Mouse (Mus musculus) forebrain, postnatal 0 days (tissue): ENCODE data around the gene Cdk8. TPM values are rescaled to one million over a fixed set of nuclear protein-coding genes. Genes with fewer than 3 reads are reported as not detected.

Experiments
- ATAC-seq: fragments of 200-750 bp; cut with Nextera tagmentation; 2 replicates; pipeline ENCODE4 v1.8.0; 2017; ENCODE audit warnings: mild to moderate bottlenecking, moderate library complexity
- DNase-seq: peaks from one replicate; pipeline ENCODE4 v3.0.0-alpha.2; 2015
- H3K27ac ChIP-seq: fragments of 300-500 bp; sonication (generic); 2 replicates; pipeline ENCODE4 v1.5.1; 2014; ENCODE audit warnings: low read depth, mild to moderate bottlenecking, antibody characterized with exemption, low read length, moderate library complexity, mixed read lengths
- H3K27me3 ChIP-seq: fragments of 300-500 bp; sonication (generic); 2 replicates; pipeline ENCODE4 v1.6.1; 2014; ENCODE audit warnings: mild to moderate bottlenecking, low read length, mixed read lengths; ENCODE audit not compliant: insufficient read depth
- H3K36me3 ChIP-seq: fragments of 300-500 bp; sonication (generic); 2 replicates; pipeline ENCODE4 v1.6.1; 2014; ENCODE audit warnings: mild to moderate bottlenecking, moderate library complexity; ENCODE audit not compliant: insufficient read depth
- H3K4me1 ChIP-seq: fragments of 300-500 bp; sonication (generic); 2 replicates; pipeline ENCODE4 v1.6.1; 2014; ENCODE audit warnings: antibody characterized with exemption; ENCODE audit not compliant: insufficient read depth
- H3K4me2 ChIP-seq: fragments of 300-500 bp; sonication (generic); 2 replicates; pipeline ENCODE4 v1.6.1; 2014; ENCODE audit warnings: low read depth, mild to moderate bottlenecking, moderate library complexity
- H3K4me3 ChIP-seq: fragments of 300-500 bp; sonication (generic); 2 replicates; pipeline ENCODE4 v1.5.1; 2014; ENCODE audit warnings: low read depth, low read length, mixed read lengths
- H3K9ac ChIP-seq: fragments of 300-500 bp; sonication (generic); 2 replicates; pipeline ENCODE4 v1.6.1; 2014; ENCODE audit warnings: mild to moderate bottlenecking
- H3K9me3 ChIP-seq: fragments of 300-500 bp; sonication (generic); 2 replicates; pipeline ENCODE4 v1.6.1; 2016; ENCODE audit warnings: low read length
- CTCF ChIP-seq: sonication (generic); IDR thresholded peaks from 2 replicates; pipeline ENCODE4 v1.5.1; 2016; ENCODE audit warnings: antibody characterized with exemption, control low read depth, low read depth
- WGBS: fragments of 180-500 bp; shearing (Covaris S2); extraction: QIAGEN DNeasy Blood & Tissue Kit; methylation state at CpG from one replicate; pipeline ENCODE4 v1.1.7; 2014; 5-methylcytosine and 5-hydroxymethylcytosine counted together
- polyA plus RNA-seq: library from polyadenylated mRNA; unstranded; fragments of >200 nt; fragmentation: Nextera tagmentation; extraction: Ambion mirVana; gene quantifications from 2 replicates; pipeline ENCODE4 v1.2.1, GENCODE M21; 2015
- total RNA-seq: library from RNA; depleted of rRNA; stranded (reverse); fragments of >200 nt; gene quantifications from 2 replicates; pipeline ENCODE4 v1.2.3, GENCODE M21; 2014

Gene Cdk8
- total and polyA plus RNA-seq, 2 experiments from 2014 or later: 13.1 to 48.8 TPM

DNA sequence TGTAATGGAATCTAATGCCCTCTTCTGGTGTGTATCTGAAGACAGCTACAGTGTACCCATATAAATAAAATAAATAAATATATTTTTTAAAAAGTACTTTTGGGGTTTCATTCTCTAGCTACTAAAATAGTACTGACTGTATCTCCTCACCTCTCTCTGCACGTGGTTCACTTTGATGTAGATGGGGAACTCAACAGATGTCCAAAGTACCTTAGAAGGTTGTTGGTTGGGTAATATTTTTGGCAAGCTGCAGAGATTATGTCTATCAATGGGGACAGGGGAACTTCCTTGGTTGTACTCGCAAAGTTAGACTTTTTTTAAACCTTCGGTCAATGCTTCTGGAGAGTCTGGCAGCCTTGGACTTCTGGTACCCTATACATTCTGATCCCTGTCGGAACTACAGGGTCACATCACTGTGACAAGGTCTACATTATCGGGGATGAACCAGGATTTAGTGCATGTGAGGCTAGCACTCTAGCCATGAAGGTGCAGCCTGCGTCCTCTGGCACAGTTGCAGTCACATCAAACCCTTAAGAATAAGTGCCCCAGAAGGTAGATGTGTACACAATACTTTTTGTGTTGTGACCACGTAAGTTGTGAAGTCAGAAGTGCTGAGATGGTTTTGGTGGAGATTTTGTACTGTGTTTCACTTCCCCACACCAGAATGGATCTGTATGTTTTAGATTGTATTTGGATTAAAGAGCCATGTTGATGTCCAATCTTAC lies 14.8 kb downstream of the Cdk8 start:
- no peak overlapping the region for H3K4me2 ChIP-seq

DNA sequence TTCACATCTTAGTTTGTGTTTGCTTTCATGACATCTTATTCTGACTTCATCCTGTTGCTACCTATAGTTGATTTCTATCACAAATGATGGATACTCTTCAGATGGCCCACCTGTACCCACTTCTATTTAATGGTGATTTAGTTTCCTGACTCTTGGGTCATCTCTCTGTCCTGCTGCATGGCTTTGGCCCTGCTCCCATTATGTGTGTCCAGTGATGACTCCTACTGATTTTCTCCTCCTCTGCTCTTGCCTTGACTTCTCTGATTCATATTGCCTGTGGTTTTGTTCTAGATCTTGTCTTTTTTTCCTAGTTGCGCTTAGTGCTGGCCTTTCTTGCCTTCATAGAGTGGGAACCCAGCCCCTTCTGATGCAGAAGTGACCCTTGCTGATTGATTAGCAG lies 15.4 kb downstream of the Cdk8 start:
- DNase-seq (no peak), ATAC-seq (no peak)
- Histone ChIP-seq H3K4me1 (no peaks in the 10 kb centered on the region), H3K27ac (no peak overlapping the region), H3K9me3 (no peaks in the 10 kb centered on the region), H3K4me3 (no peak overlapping the region), H3K4me2 (no peak overlapping the region), H3K36me3 (no peaks in the 10 kb centered on the region), H3K9ac (no peak overlapping the region), H3K27me3 (no peaks in the 10 kb centered on the region)
- 100% methylated on average over 1 of the region's 1 CpGs for WGBS
- no peak for TF ChIP-seq CTCF

More for the DNA sequence above, 14.8 kb downstream of the Cdk8 start:
- no peak for DNase-seq
- Histone ChIP-seq H3K27ac (no peak overlapping the region), H3K4me3 (no peak overlapping the region), H3K9ac (no peak overlapping the region), H3K36me3 (no peaks in the 10 kb centered on the region), H3K27me3 (no peaks in the 10 kb centered on the region), H3K4me1 (no peaks in the 10 kb centered on the region), H3K9me3 (no peaks in the 10 kb centered on the region)
- ATAC-seq: no peak
- WGBS: 96% methylated on average over 7 of the region's 7 CpGs
- TF ChIP-seq CTCF: no peak

DNA sequence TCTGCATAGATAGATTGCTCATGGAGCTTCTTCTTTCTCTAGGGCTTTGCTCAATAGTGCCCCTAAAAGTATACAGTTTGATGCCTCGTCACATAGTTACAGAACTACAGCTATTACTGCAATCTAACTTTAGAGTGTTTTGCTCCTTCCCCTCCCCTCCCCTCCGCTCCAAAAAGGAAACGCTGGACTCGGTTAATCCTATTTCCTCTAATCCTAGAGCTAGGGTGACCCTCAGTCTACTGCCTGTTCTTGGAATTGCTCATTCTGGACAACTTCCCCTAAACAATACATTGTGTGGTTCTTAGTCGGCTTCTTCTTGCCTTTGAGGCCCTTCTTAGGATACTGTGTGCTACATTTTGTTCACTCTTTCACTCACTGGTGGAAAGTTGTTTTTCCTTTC lies 16.7 kb downstream of the Cdk8 start:
- DNase-seq (no peak), ATAC-seq (no peak)
- Histone ChIP-seq H3K9ac (no peak overlapping the region), H3K36me3 (no peaks in the 10 kb centered on the region), H3K4me1 (no peaks in the 10 kb centered on the region), H3K4me3 (no peak overlapping the region), H3K27ac (no peak overlapping the region), H3K9me3 (no peaks in the 10 kb centered on the region), H3K27me3 (no peaks in the 10 kb centered on the region), H3K4me2 (no peak overlapping the region)
- 42% methylated on average over 5 of the region's 5 CpGs for WGBS
- no peak for TF ChIP-seq CTCF

DNA sequence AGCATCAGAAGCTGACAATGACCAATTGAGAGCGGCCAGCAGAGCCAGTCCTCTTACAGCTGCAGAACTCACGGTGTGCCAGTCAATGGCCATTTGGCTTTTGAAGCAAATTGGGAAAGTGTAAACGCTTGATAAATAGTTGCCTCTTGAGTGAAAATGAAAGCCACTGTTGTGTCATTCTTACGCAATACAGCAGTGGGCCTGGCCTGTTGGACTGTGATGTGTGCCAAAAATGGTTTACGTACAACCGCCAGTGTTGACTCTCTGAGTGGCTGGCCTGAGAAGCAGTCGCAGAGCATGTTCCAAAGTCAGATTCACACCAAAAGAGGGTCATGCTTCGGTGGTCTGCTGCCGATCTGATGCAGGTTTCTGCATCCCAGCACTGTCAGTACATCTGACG lies 17.7 kb downstream of the Cdk8 start:
- ATAC-seq: no peak
- H3K36me3 ChIP-seq: no peaks in the 10 kb centered on the region
- WGBS: 82% methylated on average over 10 of the region's 10 CpGs
- H3K4me2 ChIP-seq: no peak overlapping the region
- H3K27ac ChIP-seq: no peak overlapping the region
- H3K4me1 ChIP-seq: no peaks in the 10 kb centered on the region
- H3K9ac ChIP-seq: no peak overlapping the region
- H3K9me3 ChIP-seq: no peaks in the 10 kb centered on the region
- TF ChIP-seq CTCF: no peak
- no peaks in the 10 kb centered on the region for H3K27me3 ChIP-seq
- no peak overlapping the region for H3K4me3 ChIP-seq
- no peak for DNase-seq

DNA sequence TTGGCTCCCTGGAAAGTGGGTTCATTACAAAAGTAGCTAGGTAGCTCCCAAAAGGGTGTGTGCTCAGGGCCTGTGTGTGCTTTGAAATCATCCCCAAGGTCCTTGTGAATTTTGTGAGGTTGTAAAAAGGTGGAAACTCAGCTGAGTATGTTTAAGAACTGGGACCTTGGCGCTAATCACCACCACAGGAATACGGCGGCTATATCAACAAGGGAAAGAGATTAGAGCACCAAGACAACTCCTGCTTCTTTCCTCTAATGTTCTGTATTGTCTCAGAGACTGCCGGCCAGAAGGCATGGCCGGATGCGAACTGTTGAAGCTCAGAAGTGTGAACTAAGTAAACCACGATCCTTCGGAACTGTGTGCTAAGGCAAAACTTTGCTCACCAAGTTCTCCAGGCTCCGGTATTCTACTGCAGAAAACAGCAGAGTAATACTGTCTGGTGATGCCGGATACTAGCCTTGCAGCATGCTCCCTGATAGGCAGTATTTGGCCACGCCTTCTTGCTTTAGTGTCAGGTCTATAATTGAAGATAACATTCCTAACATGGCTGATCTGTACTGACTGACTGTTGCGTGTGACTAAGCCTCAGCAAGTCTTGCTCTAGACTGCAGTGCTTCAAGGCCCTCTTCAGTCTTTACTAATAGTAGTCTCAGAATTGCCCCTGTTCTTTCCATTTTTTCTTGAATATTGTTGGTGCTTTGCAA lies 19.5 kb downstream of the Cdk8 start:
- ATAC-seq (no peak), DNase-seq (no peak)
- Histone ChIP-seq H3K9me3 (no peaks in the 10 kb centered on the region), H3K4me1 (no peaks in the 10 kb centered on the region), H3K4me3 (no peak overlapping the region), H3K9ac (no peak overlapping the region), H3K4me2 (no peak overlapping the region), H3K36me3 (no peaks in the 10 kb centered on the region), H3K27me3 (no peaks in the 10 kb centered on the region), H3K27ac (no peak overlapping the region)
- 94% methylated on average over 12 of the region's 12 CpGs for WGBS
- TF ChIP-seq CTCF: no peak

DNA sequence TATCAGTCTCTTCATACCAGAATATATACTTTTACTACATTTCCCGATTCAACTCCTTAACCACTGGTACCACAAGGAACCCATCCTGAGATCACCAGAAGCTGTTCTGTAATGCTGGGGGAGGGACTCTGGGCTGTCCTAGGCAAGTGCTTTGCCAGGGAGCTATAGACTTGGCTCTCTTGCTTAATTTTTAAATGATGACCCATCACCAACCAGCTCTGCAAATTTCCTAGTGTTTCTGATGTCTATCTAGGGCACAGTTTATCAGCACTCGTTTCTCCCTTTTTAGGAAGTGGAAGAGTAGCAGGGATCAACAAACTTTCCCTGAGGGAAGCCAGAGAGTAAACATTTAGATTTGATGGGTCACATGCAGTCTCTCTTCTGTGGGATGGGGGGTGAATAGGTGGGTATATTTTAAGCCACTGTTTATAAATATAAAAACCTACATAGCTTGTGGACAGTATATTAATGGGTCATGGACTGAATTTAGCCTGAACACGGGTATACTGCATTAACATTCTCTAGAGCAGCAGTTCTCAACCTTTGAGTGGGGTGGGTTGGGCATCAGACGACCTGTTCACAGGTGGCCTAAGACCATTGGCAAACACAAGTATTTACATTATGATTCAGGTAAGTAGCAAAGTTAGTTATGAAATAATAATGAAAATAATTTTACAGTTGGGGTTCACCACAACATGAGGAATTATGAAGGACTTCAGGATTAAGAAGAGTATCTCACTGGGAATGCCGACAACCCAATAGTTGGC lies 20.8 kb downstream of the Cdk8 start:
- WGBS: 91% methylated on average over 5 of the region's 5 CpGs
- no peak overlapping the region for H3K9ac ChIP-seq
- no peak for DNase-seq
- no peaks in the 10 kb centered on the region for H3K36me3 ChIP-seq
- TF ChIP-seq CTCF: no peak
- H3K27ac ChIP-seq: no peak overlapping the region
- no peak overlapping the region for H3K4me2 ChIP-seq
- no peaks in the 10 kb centered on the region for H3K27me3 ChIP-seq
- no peaks in the 10 kb centered on the region for H3K9me3 ChIP-seq
- no peaks in the 10 kb centered on the region for H3K4me1 ChIP-seq
- H3K4me3 ChIP-seq: no peak overlapping the region
- no peak for ATAC-seq

DNA sequence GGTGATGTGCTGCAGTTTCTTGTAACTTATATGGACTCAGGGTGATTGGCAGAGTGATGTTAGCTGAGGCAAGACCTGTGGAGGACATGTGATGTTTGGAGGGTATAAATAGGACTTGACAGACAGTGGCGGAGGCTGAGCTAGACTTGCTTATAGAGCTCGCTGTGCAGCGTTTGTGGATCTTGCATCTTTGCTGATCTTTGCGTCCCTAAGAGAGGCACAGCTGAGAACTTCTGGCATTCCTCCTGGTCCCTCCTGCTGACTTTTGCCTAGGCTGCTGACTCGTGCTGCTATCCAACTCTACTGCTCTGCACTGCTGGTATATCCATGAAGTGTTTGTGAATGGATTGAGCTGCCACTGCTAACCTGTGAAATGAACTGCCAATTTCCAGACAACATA lies 22.6 kb downstream of the Cdk8 start:
- no peak overlapping the region for H3K4me2 ChIP-seq
- H3K4me3 ChIP-seq: no peak overlapping the region
- TF ChIP-seq CTCF: no peak
- no peak for DNase-seq
- H3K36me3 ChIP-seq: no peaks in the 10 kb centered on the region
- WGBS: 77% methylated on average over 5 of the region's 5 CpGs
- H3K9ac ChIP-seq: no peak overlapping the region
- no peak for ATAC-seq
- H3K27me3 ChIP-seq: no peaks in the 10 kb centered on the region
- no peaks in the 10 kb centered on the region for H3K9me3 ChIP-seq
- no peak overlapping the region for H3K27ac ChIP-seq
- H3K4me1 ChIP-seq: no peaks in the 10 kb centered on the region
